Mouse (Mus musculus) myocyte (in vitro differentiated cells): ENCODE measurements around the gene Cenpa.

Source experiments
- MAX ChIP-seq: IDR thresholded peaks from one replicate; pipeline ENCODE4 v1.6.1; 2011; ENCODE audit warnings: low read depth, mild to moderate bottlenecking, control low read depth
- POLR2A ChIP-seq: IDR thresholded peaks from one replicate; pipeline ENCODE4 v1.6.1; 2011; ENCODE audit warnings: low read depth, mild to moderate bottlenecking, control low read depth, moderate library complexity; ENCODE audit not compliant: insufficient read length

- TF ChIP-seq MAX (no peak), POLR2A (no peak)
These were observed 2.3 kb downstream of the Cenpa start for GRCm38 (mm10) chr5:30668637-30669495.
